Mouse (Mus musculus): ENCODE measurements around the gene Slc25a25. TPM values are rescaled to one million over a fixed set of nuclear protein-coding genes. Genes with fewer than 3 reads are reported as not detected.

The Slc25a25 gene
- total and polyA plus RNA-seq, 3 experiments = 6.6 to 10.0 (median 9.8) TPM

DNA sequence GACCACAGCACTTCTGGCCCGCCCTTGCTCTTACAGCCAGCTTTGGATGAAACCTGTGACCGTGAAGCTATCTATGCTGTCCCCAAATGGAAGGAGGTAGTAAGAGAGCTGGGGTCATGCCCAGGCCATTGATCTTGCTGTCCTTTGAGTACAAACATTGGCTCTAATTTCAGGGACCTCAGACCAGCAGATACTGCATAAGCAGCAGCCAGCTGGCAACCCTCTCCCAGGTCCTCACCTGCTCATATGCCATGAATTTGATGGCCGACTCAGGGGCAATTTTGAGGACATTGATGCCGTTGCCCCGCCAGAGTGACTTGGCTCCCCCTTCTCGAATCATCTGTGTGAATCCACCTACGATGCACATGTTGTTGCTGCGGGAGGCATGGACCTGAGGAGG, 33.8 kb downstream of the Slc25a25 start (continued):
- TF ChIP-seq CHD2 (IDR thresholded peaks at IDR 0.05; ENCODE audit: low read length) = no peak

DNA sequence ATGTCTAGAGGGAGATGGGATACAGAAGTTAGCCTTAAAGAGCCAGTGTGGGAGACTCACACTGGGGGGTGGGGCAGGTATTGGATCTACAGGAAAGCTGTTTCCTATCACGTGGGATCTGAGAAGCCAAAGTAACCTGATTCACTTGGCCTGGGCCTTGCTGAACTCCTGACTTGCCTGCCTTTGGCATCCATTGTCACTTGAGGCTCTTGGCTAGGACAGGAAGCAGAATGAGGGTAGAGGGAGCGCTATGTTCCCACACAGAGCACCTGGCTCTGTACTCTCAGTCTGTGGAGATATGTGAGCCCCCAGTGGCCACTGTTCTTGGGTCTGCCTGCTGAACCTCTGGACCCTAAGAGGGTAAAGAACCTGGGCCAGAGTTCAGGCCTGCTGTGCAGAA, 34.7 kb downstream of the Slc25a25 start:
- peaks cover 0 to 4% of the 10 kb centered on the region in 2 experiments; a peak in 2 of 4 replicates for H3K4me1 ChIP-seq (ENCODE audit: control insufficient read depth in 1 of 2, insufficient read depth in 2 of 2)
- H3K4me2 ChIP-seq (ENCODE audit: insufficient read depth, low read depth, poor library complexity, severe bottlenecking) = no peak overlapping the region
- peaks cover 59 to 79% of the 10 kb centered on the region in 2 experiments for H3K36me3 ChIP-seq (replicated peaks in 1 of 2; ENCODE audit: control insufficient read depth in 1 of 2, insufficient read depth in 1 of 2, low read length in 1 of 2)
- H3K9me3 ChIP-seq (replicated peaks; ENCODE audit: low read length) = no peaks in the 10 kb centered on the region
- no peak for TF ChIP-seq JUND (conservative IDR thresholded peaks at IDR 0.05; ENCODE audit: low read depth, low read length)
- no peak for TF ChIP-seq CTCF (conservative IDR thresholded peaks at IDR 0.05 in 1 of 2, IDR thresholded peaks at IDR 0.05 in 1 of 2; ENCODE audit: low read depth in 2 of 2, low read length in 2 of 2)
- no peak for TF ChIP-seq ZMIZ1 (IDR thresholded peaks at IDR 0.05; ENCODE audit: low read depth, low read length)
- no peak for TF ChIP-seq ZNF384 (IDR thresholded peaks at IDR 0.05; ENCODE audit: low read depth, low read length)
- no peak for TF ChIP-seq RAD21 (IDR thresholded peaks at IDR 0.05; ENCODE audit: low read depth, low read length)
- TF ChIP-seq E2F4 (IDR thresholded peaks at IDR 0.05; ENCODE audit: insufficient replicate concordance, low read depth, low read length) = no peak
- no peak for TF ChIP-seq MAFK (IDR thresholded peaks at IDR 0.05; ENCODE audit: insufficient replicate concordance, low read length)
- no peak for TF ChIP-seq NELFE (IDR thresholded peaks at IDR 0.05; ENCODE audit: low read depth, low read length)
- TF ChIP-seq CHD2 (IDR thresholded peaks at IDR 0.05; ENCODE audit: low read length) = no peak
- no peak for TF ChIP-seq IRF4 (IDR thresholded peaks at IDR 0.05; ENCODE audit: low read depth, low read length)
- TF ChIP-seq MEF2A (IDR thresholded peaks at IDR 0.05; ENCODE audit: borderline replicate concordance, low read depth, low read length) = no peak
- no peak for TF ChIP-seq ETS1 (conservative IDR thresholded peaks at IDR 0.05; ENCODE audit: low read depth, low read length)
- no peak for TF ChIP-seq PAX5 (IDR thresholded peaks at IDR 0.05; ENCODE audit: low read length)
- TF ChIP-seq EP300 (IDR thresholded peaks at IDR 0.05; ENCODE audit: low read length) = no peak
- H3K27me3 ChIP-seq (replicated peaks) = no peaks in the 10 kb centered on the region
- DNase-seq (ENCODE audit: extremely low read depth) = no peak
- H3K9ac ChIP-seq (ENCODE audit: insufficient read depth, low read depth) = no peak overlapping the region
- dilution Hi-C loops (cut with MboI; ENCODE audit: extremely low pct_ligation_motif_present, extremely low pct_unique_long_range_greater_than_20kb, low sequenced_read_pairs) = no loop called here
- in situ Hi-C loops (cut with MboI; ENCODE audit: low pct_ligation_motif_present, low pct_unique_long_range_greater_than_20kb, low sequenced_read_pairs) = loop anchor here (5.0 kb wide), 1 partner anchor 36 kb away; the partner anchor contains the start of genes Naif1 and Slc25a25
- no peaks in the 10 kb centered on the region for H3K79me2 ChIP-seq (replicated peaks; ENCODE audit: control insufficient read depth, extremely low read depth, insufficient read depth, poor library complexity, severe bottlenecking)
- H3K27ac ChIP-seq (ENCODE audit: insufficient read depth, low read depth) = no peak overlapping the region
- no peak overlapping the region for H3K4me3 ChIP-seq (replicated peaks in 1 of 3; ENCODE audit: low read depth in 2 of 3, low read length in 2 of 3, poor library complexity in 1 of 3)

DNA sequence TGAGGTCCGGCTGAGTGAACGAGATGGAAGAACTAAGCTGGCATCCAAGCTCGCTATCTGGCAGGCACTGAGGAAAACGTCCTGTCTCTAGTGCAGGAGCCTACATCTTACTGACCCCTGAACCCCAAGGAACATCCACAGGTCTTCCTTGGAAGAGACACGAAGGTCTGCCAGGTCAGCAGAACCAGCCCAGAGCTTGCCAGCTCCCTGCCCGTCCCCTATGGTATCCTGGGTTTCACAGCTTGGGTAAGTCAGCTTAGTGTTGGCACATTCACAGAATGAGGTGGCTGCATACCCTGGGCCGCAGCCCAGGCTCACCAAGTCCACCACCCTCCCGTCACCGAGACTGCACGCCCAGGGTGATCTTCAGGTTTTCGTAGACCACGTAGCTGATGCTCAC, 35.4 kb downstream of the Slc25a25 start:
- Histone ChIP-seq H3K27me3 (replicated peaks) (no peaks in the 10 kb centered on the region), H3K9me3 (replicated peaks; ENCODE audit: low read length) (no peaks in the 10 kb centered on the region), H3K36me3 (replicated peaks in 1 of 2; ENCODE audit: control insufficient read depth in 1 of 2, insufficient read depth in 1 of 2, low read length in 1 of 2) (peaks cover 58 to 74% of the 10 kb centered on the region in 2 experiments), H3K79me2 (replicated peaks; ENCODE audit: control insufficient read depth, extremely low read depth, insufficient read depth, poor library complexity, severe bottlenecking) (no peaks in the 10 kb centered on the region), H3K4me2 (ENCODE audit: insufficient read depth, low read depth, poor library complexity, severe bottlenecking) (no peak overlapping the region), H3K4me1 (ENCODE audit: control insufficient read depth in 1 of 2, insufficient read depth in 2 of 2) (no peaks in the 10 kb centered on the region), H3K27ac (ENCODE audit: insufficient read depth, low read depth) (no peak overlapping the region), H3K4me3 (replicated peaks in 1 of 3; ENCODE audit: low read depth in 2 of 3, low read length in 2 of 3, poor library complexity in 1 of 3) (no peak overlapping the region), H3K9ac (ENCODE audit: insufficient read depth, low read depth) (no peak overlapping the region)
- in situ Hi-C loops (cut with MboI; ENCODE audit: low pct_ligation_motif_present, low pct_unique_long_range_greater_than_20kb, low sequenced_read_pairs) (loop anchor here (5.0 kb wide), 1 partner anchor 36 kb away; the partner anchor contains the start of genes Naif1 and Slc25a25), dilution Hi-C loops (cut with MboI; ENCODE audit: extremely low pct_ligation_motif_present, extremely low pct_unique_long_range_greater_than_20kb, low sequenced_read_pairs) (no loop called here)
- DNase-seq (ENCODE audit: extremely low read depth) = no peak
- TF ChIP-seq MAX (IDR thresholded peaks at IDR 0.05; ENCODE audit: low read length) = no peak
- no peak for TF ChIP-seq MAZ (IDR thresholded peaks at IDR 0.05; ENCODE audit: low read depth, low read length)
- TF ChIP-seq TCF12 (IDR thresholded peaks at IDR 0.05; ENCODE audit: low read depth, low read length) = no peak
- no peak for TF ChIP-seq ZC3H11A (IDR thresholded peaks at IDR 0.05; ENCODE audit: low read depth, low read length)
- no peak for TF ChIP-seq ELF1 (IDR thresholded peaks at IDR 0.05; ENCODE audit: low read depth, low read length)
- no peak for TF ChIP-seq JUND (conservative IDR thresholded peaks at IDR 0.05; ENCODE audit: low read depth, low read length)
- TF ChIP-seq CHD1 (IDR thresholded peaks at IDR 0.05; ENCODE audit: low read depth, low read length) = no peak
- no peak for TF ChIP-seq PAX5 (IDR thresholded peaks at IDR 0.05; ENCODE audit: low read length)
- no peak for TF ChIP-seq RAD21 (IDR thresholded peaks at IDR 0.05; ENCODE audit: low read depth, low read length)
- TF ChIP-seq USF2 (conservative IDR thresholded peaks at IDR 0.05; ENCODE audit: low read depth, low read length) = no peak
- TF ChIP-seq ETS1 (conservative IDR thresholded peaks at IDR 0.05; ENCODE audit: low read depth, low read length) = no peak
